Mouse (Mus musculus): ENCODE results near the gene Srl.

DNA sequence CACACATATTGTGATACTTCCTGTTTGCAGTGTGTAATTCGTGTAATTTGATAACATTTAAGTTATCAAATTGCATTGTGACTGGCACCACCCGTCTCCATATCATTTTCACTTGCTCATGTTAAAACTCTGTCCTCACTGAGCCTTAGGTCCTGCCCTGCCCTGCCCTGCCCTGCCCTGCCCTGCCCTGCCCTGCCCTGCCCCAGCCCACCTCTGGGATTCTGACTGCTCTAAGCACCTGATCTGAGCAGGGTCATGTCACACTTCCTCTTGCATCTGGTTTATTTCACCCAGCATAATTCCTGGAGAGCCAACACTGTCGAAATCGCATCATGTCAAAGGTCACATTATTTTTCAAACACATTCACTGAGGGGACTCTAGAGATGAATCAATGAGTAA, 95.2 kb downstream of the Srl start:
- TF ChIP-seq USF1 (IDR thresholded peaks at IDR 0.05; ENCODE audit: low read depth), result no peak
- TF ChIP-seq CTCF (IDR thresholded peaks at IDR 0.05; ENCODE audit: control insufficient read depth, insufficient read depth, insufficient read length), result no peak
- TF ChIP-seq MAX (IDR thresholded peaks at IDR 0.05), result no peak
